ENCODE assay signal across 18 mouse cellular contexts in genomic region chr4:100725811-100726210, GRCm38 (mm10). TPM values are rescaled to one million over a fixed set of nuclear protein-coding genes. Genes with fewer than 3 reads are reported as not detected.
"Had no signal": no experiment of that assay in that cellular context is flagged by ENCODE, and none has a peak within 500 bp of the region (broad histone marks: within the 10 kb centered on the region; RNA-seq: fewer than 3 reads in every experiment).

No protein-coding gene starts in this region.

- H3K9me3 ChIP-seq: liver, embryonic 13.5 days; neural tube, embryonic 13.5 days had no signal

- H3K4me2 ChIP-seq: liver, embryonic 13.5 days; neural tube, embryonic 13.5 days had no signal

- H3K4me1 ChIP-seq: liver, embryonic 13.5 days; neural tube, embryonic 13.5 days had no signal

- H3K27ac ChIP-seq: kidney, postnatal 0 days; layer of hippocampus, adult 2 months; left cerebral cortex, adult 2 months; liver, embryonic 13.5 days; neural tube, embryonic 13.5 days had no signal

- H3K27me3 ChIP-seq: liver, embryonic 13.5 days; neural tube, embryonic 13.5 days had no signal

- H3K4me3 ChIP-seq: layer of hippocampus, adult 2 months; left cerebral cortex, adult 2 months; liver, embryonic 13.5 days; myocyte; neural tube, embryonic 13.5 days had no signal

- H3K36me3 ChIP-seq: liver, embryonic 13.5 days; neural tube, embryonic 13.5 days had no signal

- DNase-seq: kidney, adult 2 months; kidney, postnatal 25 days; layer of hippocampus, postnatal 36 days; liver, embryonic 13.5 days; lung, adult 2 months; lung, postnatal 14 days; lung, postnatal 4 days; retina, postnatal 1 day; thymus, adult 18-20 months; thymus, postnatal 14 days; thymus, postnatal 4 days had no signal

- H3K9ac ChIP-seq: liver, embryonic 13.5 days; neural tube, embryonic 13.5 days had no signal

RNA-seq across cellular contexts. Expression of gene Cachd1, which starts 50.7 kb away (rescaled TPM):
- total RNA-seq: monocyte, adult 5-6 weeks; neutrophil, adult 5-6 weeks had no signal
